Mouse (Mus musculus) ES-E14 (cell line): ENCODE data around the gene Adcy4. TPM values are rescaled to one million over a fixed set of nuclear protein-coding genes. Genes with fewer than 3 reads are reported as not detected.

ENCODE experiments used
- DNase-seq: peaks from one replicate; pipeline ENCODE4 v3.0.0-alpha.2; 2013; ENCODE audit warnings: low read depth, low spot score
- H3K27ac ChIP-seq: 2 replicates; pipeline ENCODE4 v1.5.1; 2012; ENCODE audit warnings: low read depth, mild to moderate bottlenecking, low read length, moderate library complexity, mixed read lengths; ENCODE audit not compliant: poor library complexity, insufficient read depth, severe bottlenecking
- H3K36me3 ChIP-seq: 2 replicates; pipeline ENCODE4 v1.6.1; 2012; ENCODE audit warnings: mild to moderate bottlenecking, low read length, moderate library complexity, mixed read lengths; ENCODE audit not compliant: control insufficient read depth, poor library complexity, insufficient read depth, severe bottlenecking
- H3K4me1 ChIP-seq, 2 experiments: fragments of 150-350 bp in 1 of 2; sonication (generic) in 1 of 2; 2 replicates each; pipeline ENCODE4 v1.6.1; 2012; ENCODE audit warnings: low read length in 2 of 2, mild to moderate bottlenecking in 1 of 2, mixed read lengths in 1 of 2; ENCODE audit not compliant: control insufficient read depth in 2 of 2, insufficient read depth in 2 of 2, poor library complexity in 1 of 2
- H3K4me3 ChIP-seq, 2 experiments: fragments of 150-350 bp in 1 of 2; sonication (generic) in 1 of 2; 2 replicates each; pipeline ENCODE4 v1.5.1; 2012; ENCODE audit warnings: low read length in 2 of 2, low read depth in 1 of 2, mild to moderate bottlenecking in 1 of 2, mixed read lengths in 1 of 2; ENCODE audit not compliant: insufficient read depth in 1 of 2, poor library complexity in 1 of 2, severe bottlenecking in 1 of 2
- H3K9ac ChIP-seq: 2 replicates; pipeline ENCODE4 v1.6.1; 2012; ENCODE audit warnings: low read depth, mild to moderate bottlenecking, low read length, mixed read lengths; ENCODE audit not compliant: poor library complexity, insufficient read depth, severe bottlenecking
- H3K9me3 ChIP-seq: fragments of 150-350 bp; sonication (generic); 2 replicates; pipeline ENCODE4 v1.6.1; 2012; ENCODE audit warnings: low read depth, mild to moderate bottlenecking, low read length; ENCODE audit not compliant: control insufficient read depth, insufficient read depth
- CHD2 ChIP-seq: IDR thresholded peaks from 2 replicates; pipeline ENCODE4 v1.6.1; 2014; ENCODE audit warnings: mild to moderate bottlenecking, low read depth, low read length, inconsistent platforms
- HCFC1 ChIP-seq: IDR thresholded peaks from 2 replicates; pipeline ENCODE4 v1.6.1; 2012; ENCODE audit warnings: low read length, inconsistent platforms, borderline replicate concordance; ENCODE audit not compliant: insufficient read depth
- MAFK ChIP-seq: IDR thresholded peaks from 2 replicates; pipeline ENCODE4 v1.6.1; 2014; ENCODE audit warnings: mild to moderate bottlenecking, low read depth, low read length, inconsistent platforms; ENCODE audit not compliant: insufficient read depth
- ZC3H11A ChIP-seq: IDR thresholded peaks from 2 replicates; pipeline ENCODE4 v1.6.1; 2012; ENCODE audit warnings: low read depth, mild to moderate bottlenecking, inconsistent platforms, low read length, borderline replicate concordance
- ZNF384 ChIP-seq: IDR thresholded peaks from 2 replicates; pipeline ENCODE4 v1.6.1; 2012; ENCODE audit warnings: low read depth, low read length, inconsistent platforms
- in situ Hi-C, 2 experiments: fragments of 600-800 bp; cut with MboI; formaldehyde crosslinking; loops; one replicate each; pipeline ENCODE4 v1.15.1; 2025; ENCODE audit warnings: low sequenced_read_pairs in 2 of 2, inconsistent platforms in 1 of 2; ENCODE audit not compliant: unreplicated experiment in 2 of 2
- total RNA-seq: library from RNA; depleted of rRNA; stranded (reverse); fragments of 300-350 nt; gene quantifications from 2 replicates; pipeline ENCODE4 v1.2.3, GENCODE M21; 2012

Adcy4 gene
- total RNA-seq, 1 experiment, result 0.27 TPM

DNA sequence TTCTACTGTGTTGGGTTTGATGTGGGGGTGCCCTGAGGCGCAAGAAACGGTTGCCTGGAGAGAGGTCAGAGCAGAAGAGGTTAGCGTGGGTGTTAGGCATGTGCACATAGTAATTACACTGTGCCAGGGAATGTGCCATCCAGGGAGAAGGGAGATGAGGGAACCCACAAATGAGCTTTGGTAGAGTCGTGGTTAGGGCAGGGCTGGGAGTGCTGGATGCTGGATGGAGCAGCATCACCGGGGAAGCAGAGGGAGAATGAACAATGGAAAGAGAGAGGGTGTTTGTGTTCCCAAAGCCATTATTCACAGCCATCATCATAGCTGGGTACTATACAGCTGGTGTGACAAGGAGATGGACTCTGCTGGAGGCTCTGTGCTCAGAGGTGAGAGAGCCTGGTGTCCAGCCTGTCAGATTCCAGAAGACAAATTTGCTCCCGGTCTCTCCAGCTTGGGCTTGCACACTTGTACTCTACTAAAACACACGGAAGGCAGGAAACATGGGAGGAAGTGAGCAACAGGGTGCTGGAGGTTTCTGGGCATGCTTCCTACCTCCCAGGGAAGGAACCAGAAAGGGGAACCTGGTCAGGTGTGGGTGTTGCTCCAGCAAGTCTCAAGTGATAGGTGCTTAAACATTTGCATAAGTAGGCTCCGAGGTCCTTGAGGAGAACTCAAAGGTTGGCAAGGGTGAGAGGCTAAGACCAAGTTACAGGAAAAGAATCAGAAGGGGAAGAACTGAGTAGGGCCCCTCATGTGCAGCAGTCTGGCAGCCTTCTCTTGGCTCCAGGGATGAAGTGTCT, 55.8 kb downstream of the Adcy4 start:
- in situ Hi-C loops, result no loop called here
- peaks cover 0 to 8% of the 10 kb centered on the region in 2 experiments; a peak in 1 of 4 replicates for H3K4me1 ChIP-seq
- no peak overlapping the region for H3K9ac ChIP-seq
- H3K27ac ChIP-seq, result no peak overlapping the region
- H3K36me3 ChIP-seq, result no peaks in the 10 kb centered on the region
- no peaks in the 10 kb centered on the region for H3K9me3 ChIP-seq
- H3K4me3 ChIP-seq, result no peak overlapping the region
- DNase-seq, result no peak
- TF ChIP-seq ZC3H11A, result no peak
- no peak for TF ChIP-seq HCFC1
- no peak for TF ChIP-seq MAFK
- TF ChIP-seq ZNF384, result no peak
- no peak for TF ChIP-seq CHD2

DNA sequence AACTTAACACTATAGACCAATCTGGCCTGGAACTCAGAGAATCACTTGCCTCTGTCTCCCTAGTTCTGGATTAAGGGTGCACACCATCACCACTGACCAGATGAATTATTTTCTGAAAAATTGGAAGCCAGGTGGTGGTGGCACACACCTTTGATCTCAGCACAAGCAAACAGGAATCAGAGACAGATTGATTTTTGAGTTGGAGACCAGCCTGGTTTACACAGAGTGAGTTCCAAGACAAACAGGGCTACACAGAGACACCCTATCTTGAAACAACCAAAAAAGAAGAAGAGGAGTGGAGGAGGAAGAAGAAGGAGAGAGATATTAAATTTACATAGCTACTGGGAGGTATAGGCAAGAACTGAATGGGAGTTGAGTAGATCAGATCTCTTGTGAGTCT, 57.6 kb downstream of the Adcy4 start:
- in situ Hi-C loops, result no loop called here
- Histone ChIP-seq H3K4me1 (peaks cover 2 to 8% of the 10 kb centered on the region in 2 experiments; a peak in 3 of 4 replicates), H3K4me3 (no peak overlapping the region), H3K9ac (no peak overlapping the region), H3K9me3 (no peaks in the 10 kb centered on the region), H3K36me3 (no peaks in the 10 kb centered on the region), H3K27ac (no peak overlapping the region)
- DNase-seq, result no peak
- TF ChIP-seq MAFK, result no peak
- TF ChIP-seq HCFC1, result no peak
- TF ChIP-seq CHD2, result no peak
- TF ChIP-seq ZNF384, result no peak
- no peak for TF ChIP-seq ZC3H11A

DNA sequence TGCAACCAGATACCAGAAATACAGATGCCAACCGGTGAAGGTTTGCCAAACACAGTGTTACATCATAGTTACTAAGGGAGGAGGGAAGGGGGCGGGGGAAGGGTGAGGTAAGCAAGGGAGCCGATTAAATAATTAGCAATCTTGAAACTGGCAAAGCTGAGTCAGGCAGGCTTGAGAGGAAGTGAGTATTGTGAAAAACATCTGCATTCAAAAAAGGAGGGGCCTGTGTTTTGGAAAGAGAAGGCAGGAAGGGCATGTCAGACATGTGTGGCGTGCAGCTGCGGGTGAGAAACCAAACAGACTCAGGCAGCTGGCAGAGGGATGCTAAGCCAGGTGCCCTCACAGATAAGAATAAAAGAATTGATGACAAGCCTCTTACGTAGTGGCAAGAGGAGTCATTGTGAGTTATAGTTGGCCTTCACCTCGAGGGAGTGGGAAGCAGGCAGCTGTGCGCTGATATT, 59.5 kb downstream of the Adcy4 start:
- H3K36me3 ChIP-seq, result peaks cover 4% of the 10 kb centered on the region; the same call in 1 of the 2 replicates
- H3K9ac ChIP-seq, result no peak overlapping the region
- no peak overlapping the region for H3K4me3 ChIP-seq
- peaks cover 6 to 23% of the 10 kb centered on the region in 2 experiments; a peak in 3 of 4 replicates for H3K4me1 ChIP-seq
- in situ Hi-C loops, result no loop called here
- H3K9me3 ChIP-seq, result no peaks in the 10 kb centered on the region
- H3K27ac ChIP-seq, result no peak overlapping the region
- DNase-seq, result no peak
- no peak for TF ChIP-seq CHD2
- no peak for TF ChIP-seq ZNF384
- TF ChIP-seq MAFK, result no peak
- no peak for TF ChIP-seq HCFC1
- no peak for TF ChIP-seq ZC3H11A

DNA sequence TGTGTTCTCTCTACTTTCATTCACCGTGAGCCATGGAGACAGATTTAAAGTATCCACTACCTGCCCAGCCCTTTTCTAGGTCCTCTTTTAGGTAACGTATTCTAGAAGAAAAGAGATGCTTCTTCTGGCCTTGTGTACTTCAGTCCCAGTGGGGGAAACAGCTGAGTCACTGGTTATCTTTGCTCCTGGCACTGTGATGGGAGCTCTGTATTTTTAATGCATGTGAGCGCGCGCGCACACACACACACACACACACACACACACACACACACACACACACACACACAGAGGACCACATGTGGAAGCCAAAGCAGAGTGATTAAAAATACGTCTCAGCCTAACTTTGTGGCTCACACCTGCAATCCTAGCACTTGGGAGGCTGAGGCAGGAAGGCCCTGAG, 60.5 kb downstream of the Adcy4 start:
- Histone ChIP-seq H3K4me1 (peaks cover 6 to 27% of the 10 kb centered on the region in 2 experiments; a peak in 3 of 4 replicates), H3K27ac (no peak overlapping the region), H3K9me3 (no peaks in the 10 kb centered on the region), H3K9ac (no peak overlapping the region), H3K4me3 (no peak overlapping the region), H3K36me3 (peaks cover 13% of the 10 kb centered on the region; the same call in 1 of the 2 replicates)
- TF ChIP-seq ZNF384 (no peak), MAFK (no peak), HCFC1 (no peak), ZC3H11A (no peak), CHD2 (no peak)
- in situ Hi-C loops, result no loop called here
- no peak for DNase-seq

DNA sequence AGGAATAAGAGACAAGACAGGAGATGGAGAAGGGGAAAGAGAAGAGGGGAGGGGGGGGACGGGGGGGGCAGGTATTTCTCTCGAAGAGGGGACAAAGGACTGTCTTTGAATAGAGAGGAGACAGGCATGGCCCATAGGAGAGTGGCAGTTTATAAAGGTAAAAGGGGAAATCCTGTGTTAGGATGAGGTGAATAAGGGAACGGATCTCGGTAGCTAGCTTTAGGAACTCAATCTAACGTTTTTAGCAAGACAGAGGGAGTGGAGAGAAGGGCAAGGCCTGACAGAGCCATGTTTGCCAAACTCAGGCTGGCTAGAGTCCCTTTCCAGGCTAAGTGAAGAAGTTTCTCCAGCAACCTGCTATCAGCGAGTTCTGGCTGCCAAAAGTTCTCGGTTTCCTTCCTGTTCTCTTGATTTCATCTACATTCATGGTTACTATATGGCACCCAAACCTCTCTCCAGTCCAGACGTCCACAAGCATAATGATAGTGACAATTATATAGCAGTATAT, 61.4 kb downstream of the Adcy4 start:
- no peak for TF ChIP-seq HCFC1
- TF ChIP-seq ZC3H11A, result no peak
- TF ChIP-seq MAFK, result no peak
- no peak for TF ChIP-seq CHD2
- no peak for TF ChIP-seq ZNF384
- in situ Hi-C loops, result no loop called here
- H3K4me3 ChIP-seq, result peak overlapping the region; percentile 76 to 90
- peak overlapping the region; percentile 77; the same call in 1 of the 2 replicates for H3K9ac ChIP-seq
- no peaks in the 10 kb centered on the region for H3K9me3 ChIP-seq
- peaks cover 6 to 27% of the 10 kb centered on the region in 2 experiments; a peak in 3 of 4 replicates for H3K4me1 ChIP-seq
- no peak for DNase-seq
- H3K27ac ChIP-seq, result no peak overlapping the region
- peaks cover 20% of the 10 kb centered on the region; the same call in 1 of the 2 replicates for H3K36me3 ChIP-seq
